Mouse (Mus musculus): Measurements from ENCODE around the gene Qpctl.

DNA sequence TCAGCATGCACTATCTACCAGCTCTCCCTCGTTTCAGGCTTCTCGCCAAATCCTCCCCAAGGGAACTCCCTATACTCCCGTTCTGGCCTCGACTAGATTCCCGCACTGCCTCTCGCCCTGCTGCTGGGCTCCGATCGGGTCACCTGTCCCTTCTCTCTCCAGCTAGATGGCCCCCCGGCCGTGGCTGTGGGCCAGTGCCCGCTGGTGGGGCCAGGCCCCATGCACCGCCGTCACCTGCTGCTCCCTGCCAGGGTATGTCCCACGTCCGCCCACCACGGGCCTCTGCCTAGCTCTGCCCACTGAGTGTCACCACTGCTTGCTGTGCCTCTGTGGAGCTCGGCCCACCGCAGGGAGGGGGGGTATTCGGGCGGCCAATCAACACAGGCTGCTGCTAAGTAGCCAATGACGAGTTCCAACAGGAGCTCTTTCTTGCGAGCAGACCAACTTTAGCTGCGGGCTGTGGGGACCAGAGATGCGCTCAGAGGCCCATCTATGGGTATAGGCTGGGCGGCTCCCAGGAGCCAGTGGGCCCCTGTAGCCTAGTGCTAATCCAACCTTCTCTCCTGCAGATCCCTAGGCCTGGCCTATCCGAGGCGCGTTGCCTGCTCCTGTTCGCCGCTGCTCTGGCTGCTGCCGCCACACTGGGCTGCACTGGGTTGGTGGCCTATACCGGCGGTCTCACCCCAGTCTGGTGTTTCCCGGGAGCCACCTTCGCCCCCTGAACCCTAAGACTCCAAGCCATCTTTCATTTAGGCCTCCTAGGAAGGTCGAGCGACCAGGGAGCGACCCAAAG, 56.5 kb downstream of the Qpctl start:
- TF ChIP-seq CTCF (conservative IDR thresholded peaks at IDR 0.05; ENCODE audit: insufficient read depth, insufficient read length, low read depth, low read length) = no peak
- TF ChIP-seq POLR2A (IDR thresholded peaks at IDR 0.05; ENCODE audit: low read depth, low read length) = no peak

Measured in kidney, adult 2 months (tissue).